In genomic region chr2:137091766-137092522, GRCm38 (mm10) we compare ENCODE assay signal across 25 mouse cellular contexts. TPM values are rescaled to one million over a fixed set of nuclear protein-coding genes. Genes with fewer than 3 reads are reported as not detected.
DNase-seq lines count a peak whose midpoint lies in the region; ATAC-seq and TF ChIP-seq lines count a peak whose summit lies in the region.
"Had no signal": no experiment of that assay in that cellular context is flagged by ENCODE, and none has a peak within 500 bp of the region (broad histone marks: within the 10 kb centered on the region; RNA-seq: fewer than 3 reads in every experiment).

No protein-coding gene starts in this region.

- 0 out of 2 replicates have a peak, but pooled peaks have one; percentile 42 for TF ChIP-seq EP300 in heart, postnatal 0 days (IDR thresholded peaks at IDR 0.05; ENCODE audit: low read depth)
- no peak for TF ChIP-seq EP300 in lung, postnatal 0 days (IDR thresholded peaks at IDR 0.05)

- no peaks in the 10 kb centered on the region for H3K9me3 ChIP-seq in forebrain, embryonic 12.5 days
- no peaks in the 10 kb centered on the region for H3K9me3 ChIP-seq in forebrain, embryonic 10.5 days
- H3K9me3 ChIP-seq in heart, postnatal 0 days (replicated peaks; ENCODE audit: control insufficient read depth, low read length) = no peaks in the 10 kb centered on the region
- H3K9me3 ChIP-seq in lung, postnatal 0 days (ENCODE audit: low read length) = no peaks in the 10 kb centered on the region
- H3K9me3 ChIP-seq in midbrain, embryonic 14.5 days (ENCODE audit: control insufficient read depth, low read length) = no peaks in the 10 kb centered on the region
- H3K9me3 ChIP-seq: embryonic facial prominence, embryonic 12.5 days; limb, embryonic 15.5 days had no signal

- H3K4me1 ChIP-seq in forebrain, embryonic 12.5 days = peaks cover 61% of the 10 kb centered on the region
- H3K4me1 ChIP-seq in forebrain, embryonic 10.5 days = peaks cover 73% of the 10 kb centered on the region
- H3K4me1 ChIP-seq in heart, postnatal 0 days (ENCODE audit: control insufficient read depth, insufficient read depth) = no peaks in the 10 kb centered on the region
- no peaks in the 10 kb centered on the region for H3K4me1 ChIP-seq in lung, postnatal 0 days (ENCODE audit: insufficient read depth, low read depth, low read length)
- peaks cover 33% of the 10 kb centered on the region for H3K4me1 ChIP-seq in midbrain, embryonic 14.5 days (ENCODE audit: control insufficient read depth, insufficient read depth, low read length)

- no peak overlapping the region for H3K27ac ChIP-seq in forebrain, embryonic 12.5 days
- H3K27ac ChIP-seq in forebrain, embryonic 10.5 days = no peak overlapping the region
- no peak overlapping the region for H3K27ac ChIP-seq in heart, postnatal 0 days (ENCODE audit: low read depth)
- H3K27ac ChIP-seq in lung, postnatal 0 days (ENCODE audit: low read length) = no peak overlapping the region
- H3K27ac ChIP-seq in midbrain, embryonic 14.5 days (replicated peaks; ENCODE audit: low read depth, low read length) = no peak overlapping the region
- H3K27ac ChIP-seq: embryonic facial prominence, embryonic 12.5 days; kidney, postnatal 0 days; limb, embryonic 15.5 days; liver, embryonic 14.5 days had no signal

- peak; percentile 7; the same call in 1 of the 2 replicates for TF ChIP-seq CTCF in heart, postnatal 0 days (IDR thresholded peaks at IDR 0.05; ENCODE audit: low read depth)
- TF ChIP-seq CTCF in lung, postnatal 0 days (IDR thresholded peaks at IDR 0.05) = peak; percentile 21

- 56% methylated on average over 11 of the region's 11 CpGs for WGBS in forebrain, embryonic 12.5 days
- 66% methylated on average over 11 of the region's 11 CpGs for WGBS in forebrain, embryonic 10.5 days
- WGBS in heart, postnatal 0 days = 52% methylated on average over 11 of the region's 11 CpGs
- 64% methylated on average over 11 of the region's 11 CpGs for WGBS in lung, postnatal 0 days
- WGBS in midbrain, embryonic 14.5 days = 41% methylated on average over 11 of the region's 11 CpGs

- peaks cover 10% of the 10 kb centered on the region; the same call in 1 of the 2 replicates for H3K27me3 ChIP-seq in forebrain, embryonic 12.5 days
- peaks cover 8% of the 10 kb centered on the region; the same call in 1 of the 2 replicates for H3K27me3 ChIP-seq in forebrain, embryonic 10.5 days (ENCODE audit: poor library complexity, severe bottlenecking)
- no peaks in the 10 kb centered on the region for H3K27me3 ChIP-seq in heart, postnatal 0 days (ENCODE audit: control insufficient read depth, insufficient read depth, low read length)
- no peaks in the 10 kb centered on the region for H3K27me3 ChIP-seq in lung, postnatal 0 days (replicated peaks; ENCODE audit: insufficient read depth, low read length)
- H3K27me3 ChIP-seq in midbrain, embryonic 14.5 days (ENCODE audit: control insufficient read depth, insufficient read depth, low read length) = no peaks in the 10 kb centered on the region
- H3K27me3 ChIP-seq: limb, embryonic 15.5 days had no signal

- H3K4me2 ChIP-seq in forebrain, embryonic 12.5 days = no peak overlapping the region
- H3K4me2 ChIP-seq in heart, postnatal 0 days (ENCODE audit: low read depth, low read length) = no peak overlapping the region
- no peak overlapping the region for H3K4me2 ChIP-seq in lung, postnatal 0 days (replicated peaks; ENCODE audit: low read depth, low read length)
- H3K4me2 ChIP-seq in midbrain, embryonic 14.5 days (ENCODE audit: low read length) = no peak overlapping the region
- H3K4me2 ChIP-seq: embryonic facial prominence, embryonic 12.5 days; heart, embryonic 11.5 days; limb, embryonic 15.5 days; lung, embryonic 14.5 days had no signal

- peak; percentile 3; the same call in 1 of the 2 replicates for ATAC-seq in forebrain, embryonic 12.5 days (ENCODE audit: low FRiP score)
- no peak for ATAC-seq in heart, postnatal 0 days (ENCODE audit: insufficient read depth, low read depth)
- no peak for ATAC-seq in lung, postnatal 0 days
- 0 out of 2 replicates have a peak, but pooled peaks have one; percentile 1 for ATAC-seq in midbrain, embryonic 14.5 days (ENCODE audit: low FRiP score, low TSS enrichment)
- ATAC-seq: inflammation-experienced regulatory T-cells, adult 6 months had no signal

- H3K4me3 ChIP-seq in forebrain, embryonic 12.5 days (replicated peaks) = no peak overlapping the region
- no peak overlapping the region for H3K4me3 ChIP-seq in forebrain, embryonic 10.5 days
- H3K4me3 ChIP-seq in heart, postnatal 0 days (ENCODE audit: low read depth, low read length) = no peak overlapping the region
- no peak overlapping the region for H3K4me3 ChIP-seq in lung, postnatal 0 days (ENCODE audit: low read depth, low read length)
- no peak overlapping the region for H3K4me3 ChIP-seq in midbrain, embryonic 14.5 days (replicated peaks; ENCODE audit: low read depth, low read length)
- H3K4me3 ChIP-seq: embryonic facial prominence, embryonic 12.5 days; gastrocnemius, adult 2 months; limb, embryonic 15.5 days; myocyte had no signal

- peaks cover 61% of the 10 kb centered on the region for H3K36me3 ChIP-seq in forebrain, embryonic 12.5 days (replicated peaks)
- H3K36me3 ChIP-seq in forebrain, embryonic 10.5 days (replicated peaks) = peaks cover 98% of the 10 kb centered on the region
- peaks cover 67% of the 10 kb centered on the region for H3K36me3 ChIP-seq in heart, postnatal 0 days (replicated peaks; ENCODE audit: control insufficient read depth, insufficient read depth, low read length)
- peaks cover 42% of the 10 kb centered on the region for H3K36me3 ChIP-seq in lung, postnatal 0 days (ENCODE audit: insufficient read depth, low read length)
- H3K36me3 ChIP-seq in midbrain, embryonic 14.5 days (ENCODE audit: control insufficient read depth, insufficient read depth, low read length) = peaks cover 39% of the 10 kb centered on the region

- no peak for DNase-seq in forebrain, embryonic 10.5 days (ENCODE audit: extremely low spot score, low spot score)
- no peak for DNase-seq in heart, postnatal 0 days (ENCODE audit: low spot score)
- no peak for DNase-seq in heart, adult 8-10 months (ENCODE audit: low spot score)
- no peak for DNase-seq in lung, postnatal 0 days (ENCODE audit: low spot score)
- DNase-seq in lung, postnatal 4 days = no peak
- no peak for DNase-seq in midbrain, embryonic 14.5 days
- DNase-seq in kidney, adult 8-10 months = no peak
- DNase-seq: adrenal gland, postnatal 10 days; cerebellum, adult 18-20 months; cerebellum, postnatal 14 days; gastrocnemius, adult 2 months; heart, postnatal 14 days; kidney, adult 18-20 months; left cerebral cortex, postnatal 4 days; lung, embryonic 14.5 days; lung, postnatal 36 days had no signal

- no peak overlapping the region for H3K9ac ChIP-seq in forebrain, embryonic 12.5 days
- H3K9ac ChIP-seq in heart, postnatal 0 days (replicated peaks; ENCODE audit: low read depth, low read length) = no peak overlapping the region
- H3K9ac ChIP-seq in lung, postnatal 0 days (replicated peaks; ENCODE audit: low read depth) = no peak overlapping the region
- H3K9ac ChIP-seq in midbrain, embryonic 14.5 days (replicated peaks; ENCODE audit: low read length) = no peak overlapping the region
- H3K9ac ChIP-seq: embryonic facial prominence, embryonic 12.5 days; limb, embryonic 15.5 days; liver, embryonic 14.5 days; lung, embryonic 14.5 days had no signal

RNA-seq across cellular contexts. Expression of gene Jag1, which starts 24.5 kb away (rescaled TPM):
- polyA plus RNA-seq in forebrain, embryonic 12.5 days (2016; fragmentation: Nextera tagmentation; extraction: Ambion mirVana) = 20.5 and 21.2 TPM in 2 replicates
- 18.9 and 20.4 TPM in 2 replicates for polyA plus RNA-seq in forebrain, embryonic 10.5 days (2016; fragmentation: Nextera tagmentation; extraction: Ambion mirVana)
- total RNA-seq in heart, postnatal 0 days (2014; rRNA removed; ENCODE audit: low replicate concordance) = 11.2 and 11.3 TPM in 2 replicates
- 6.7 and 6.8 TPM in 2 replicates for polyA plus RNA-seq in heart, postnatal 0 days (2015; fragmentation: Nextera tagmentation; extraction: Ambion mirVana)
- total RNA-seq in heart, adult 8-10 months (2022) = 10 to 100 TPM in 1 of 4 experiments, 1 to 10 TPM in 3; 8.4 to 10.0 (median 9.1) TPM
- 14.8 and 15.4 TPM in 2 replicates for polyA plus RNA-seq in lung, postnatal 0 days (2015; fragmentation: Nextera tagmentation; extraction: Ambion mirVana)
- 9.5 and 18.4 TPM in 2 replicates for polyA plus RNA-seq in midbrain, embryonic 14.5 days (2014; fragmentation: Nextera tagmentation; extraction: Ambion mirVana)
- total RNA-seq: megakaryocyte-erythroid progenitor cell, adult 5-6 weeks had no signal

Comparison
In these comparisons a context has a peak if more than half of its experiments do, and no peak if none do; other contexts are left out.
1. ATAC-seq: peak in forebrain, embryonic 12.5 days (single experiment) and midbrain, embryonic 14.5 days (single experiment); none in heart, postnatal 0 days (single experiment) and lung, postnatal 0 days (single experiment).